Mouse (Mus musculus) cerebellum, adult 9-11 months (tissue): ENCODE measurements around the gene Xrn1.
"Not testable (repeated sequence)": the region's sequence is repeated elsewhere in the genome, so short reads cannot be mapped to it uniquely, and the experiment has no call there.

Experiments
- DNase-seq: peaks from one replicate; pipeline ENCODE4 v3.0.0; 2022

Xrn1 gene

DNA sequence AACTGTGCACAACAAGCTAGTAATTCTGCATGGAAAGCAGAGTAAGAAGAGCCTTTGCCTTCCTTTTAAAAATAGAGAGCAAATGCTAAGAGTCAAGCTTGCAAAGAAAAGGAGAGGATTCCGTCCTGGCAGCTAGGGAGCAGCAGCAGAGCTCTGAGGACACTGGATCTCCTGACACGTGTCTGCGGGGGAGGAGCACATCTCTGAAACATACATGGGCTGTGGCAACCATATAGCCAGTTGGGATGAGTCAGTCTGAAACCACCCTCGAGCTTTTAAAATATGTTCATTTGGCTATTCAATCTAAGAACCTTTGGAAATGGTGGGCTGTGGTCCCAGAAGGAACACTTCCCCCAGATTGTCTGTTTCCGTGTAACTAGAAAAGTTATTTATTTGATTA, 100.3 kb downstream of the Xrn1 start:
- DNase-seq, result no peak

DNA sequence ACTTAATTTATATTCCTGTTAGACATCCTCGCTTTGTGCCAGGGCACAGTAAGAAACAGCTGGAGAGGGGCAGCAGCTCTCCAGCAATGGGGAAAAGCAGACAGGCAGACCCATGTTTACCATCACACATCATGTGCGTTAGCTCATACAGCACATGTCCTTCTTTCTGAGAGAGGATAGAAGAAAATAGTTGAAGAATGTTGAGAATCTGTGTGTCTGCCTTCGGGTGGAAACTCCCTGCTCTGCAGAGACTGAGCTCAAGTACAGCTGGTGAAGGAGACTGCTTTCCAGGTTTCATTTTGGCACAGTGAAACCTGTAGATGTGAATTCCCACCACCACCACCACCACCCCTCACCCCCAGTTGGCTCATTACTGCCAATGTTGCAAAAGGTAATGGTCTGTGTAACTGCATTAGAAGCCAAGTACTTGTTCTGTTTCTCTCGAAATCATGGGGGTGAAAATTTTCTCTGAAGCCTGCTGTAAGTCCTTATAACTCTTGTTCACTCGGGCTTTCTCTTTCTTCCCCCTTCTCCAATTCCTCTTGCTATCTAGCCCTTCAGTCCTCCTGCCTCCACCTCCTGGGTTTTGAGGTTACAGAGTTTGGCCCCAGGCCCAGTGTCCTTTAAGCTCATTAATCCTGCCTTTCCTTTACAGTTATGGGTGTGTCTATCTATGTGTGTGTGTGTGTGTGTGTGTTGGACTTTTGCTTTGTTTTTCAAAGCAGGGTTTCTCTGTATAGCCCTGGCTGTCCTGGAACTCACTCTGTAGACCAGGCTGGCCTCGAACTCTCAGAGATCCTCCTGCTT, 102.1 kb downstream of the Xrn1 start:
- DNase-seq, result no peak

DNA sequence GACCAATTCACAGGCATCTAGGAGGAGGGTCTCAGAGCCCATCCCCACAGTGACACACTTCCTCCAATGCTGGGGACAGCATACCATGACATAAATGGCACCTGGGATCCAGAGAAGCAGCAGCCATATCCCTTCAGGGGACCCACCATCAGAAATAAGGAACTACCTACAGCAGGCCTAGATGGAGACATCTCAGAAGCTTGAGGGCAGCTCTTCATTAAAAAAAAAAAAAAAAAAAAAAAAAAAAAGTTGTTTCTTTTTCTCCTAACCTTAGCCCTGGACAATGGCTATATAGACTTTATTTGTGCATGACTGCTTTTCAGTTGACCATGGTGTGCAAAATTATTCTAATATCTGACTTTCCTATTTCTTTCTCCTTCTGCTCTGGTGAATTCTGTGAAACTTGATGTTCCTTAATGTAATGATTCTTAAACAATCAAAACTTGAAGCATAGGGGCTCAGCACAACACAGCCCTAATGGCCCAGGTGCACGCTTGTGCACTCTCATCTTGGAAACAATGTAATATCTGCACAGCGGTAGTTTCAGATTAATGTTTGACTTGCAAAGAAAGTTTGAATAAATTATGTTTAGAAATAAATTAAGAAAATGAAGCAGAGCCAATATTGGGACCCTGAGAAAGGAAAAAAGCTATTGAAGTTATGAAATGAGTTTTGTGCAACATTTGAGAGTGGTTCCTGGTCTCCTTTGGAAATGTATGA, 108.7 kb downstream of the Xrn1 start:
- no peak for DNase-seq

DNA sequence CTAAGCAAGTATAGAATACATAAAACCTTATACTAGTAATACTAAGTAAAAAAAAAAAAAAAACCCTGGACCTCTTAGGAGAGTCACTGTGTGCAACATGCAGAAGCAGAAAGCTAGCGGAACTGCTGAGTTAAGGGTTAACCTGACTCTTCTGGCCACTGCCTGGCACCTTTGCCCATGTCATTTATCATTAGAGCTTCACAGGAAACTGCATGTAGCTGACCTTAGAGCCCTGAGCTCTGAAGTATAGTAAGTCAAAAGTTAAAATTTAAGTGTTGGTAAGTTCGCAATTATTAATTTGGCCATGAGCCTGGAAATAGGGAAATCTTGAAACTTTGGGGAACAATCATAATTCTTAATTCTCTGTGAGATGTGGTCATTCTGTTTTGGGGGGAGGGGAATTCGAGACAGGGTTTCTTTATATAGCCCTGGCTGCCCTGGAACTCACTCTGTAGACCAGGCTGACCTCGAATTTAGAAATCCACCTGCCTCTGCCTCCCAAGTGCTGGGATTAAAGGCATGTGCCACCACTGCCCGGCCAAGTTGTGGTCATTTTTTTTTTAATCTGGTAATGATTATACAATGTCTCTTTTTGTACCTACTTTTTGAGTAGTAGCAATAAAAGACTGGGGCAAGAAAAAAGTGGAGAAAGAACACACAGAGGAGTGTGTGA, 109.4 kb downstream of the Xrn1 start:
- DNase-seq, result no peak

DNA sequence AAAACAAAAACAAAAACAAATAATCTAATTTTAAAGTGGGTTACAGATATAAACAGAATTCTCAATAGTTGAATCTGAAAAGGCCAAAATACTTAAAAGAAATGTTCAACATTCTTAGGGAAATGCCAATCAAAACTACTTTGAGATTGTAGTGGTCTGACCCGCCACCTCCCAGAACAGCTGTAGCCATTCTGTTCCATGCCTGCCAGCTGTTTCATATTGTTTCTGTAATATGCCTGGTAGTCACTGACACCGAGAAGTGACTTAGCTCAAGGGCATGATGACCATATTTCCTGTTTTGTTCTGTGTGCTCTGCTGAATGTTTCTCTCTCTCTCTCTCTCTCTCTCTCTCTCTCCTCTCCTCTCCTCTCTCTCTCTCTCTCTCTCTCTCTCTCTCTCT, 112.9 kb downstream of the Xrn1 start:
- DNase-seq, result no peak

GRCm38 (mm10) chr9:96078752-96079315, 124.3 kb downstream of the Xrn1 start:
- DNase-seq, result no peak

DNA sequence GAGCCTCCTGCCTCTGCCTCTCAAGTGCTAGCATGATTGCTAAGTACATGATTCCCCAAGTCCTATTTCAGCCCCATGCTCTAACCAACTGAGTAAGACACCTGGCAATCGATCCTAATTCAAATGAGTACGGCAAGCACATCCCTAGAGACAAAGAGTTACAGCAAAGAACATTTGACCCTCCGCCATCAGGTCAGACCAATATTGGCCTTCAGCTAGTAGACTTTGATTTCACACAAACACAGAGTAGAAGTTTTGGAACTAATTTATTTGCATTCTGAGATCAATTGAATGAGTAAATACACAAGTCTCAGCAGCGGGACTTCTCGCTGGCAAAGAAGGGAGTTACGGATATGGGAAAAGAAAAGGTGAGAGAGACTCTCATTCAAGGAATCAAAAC, 130.7 kb downstream of the Xrn1 start:
- DNase-seq, result no peak

- no peak for DNase-seq
Measured at GRCm38 (mm10) chr9:96087671-96088070, 133.1 kb downstream of the Xrn1 start.

DNA sequence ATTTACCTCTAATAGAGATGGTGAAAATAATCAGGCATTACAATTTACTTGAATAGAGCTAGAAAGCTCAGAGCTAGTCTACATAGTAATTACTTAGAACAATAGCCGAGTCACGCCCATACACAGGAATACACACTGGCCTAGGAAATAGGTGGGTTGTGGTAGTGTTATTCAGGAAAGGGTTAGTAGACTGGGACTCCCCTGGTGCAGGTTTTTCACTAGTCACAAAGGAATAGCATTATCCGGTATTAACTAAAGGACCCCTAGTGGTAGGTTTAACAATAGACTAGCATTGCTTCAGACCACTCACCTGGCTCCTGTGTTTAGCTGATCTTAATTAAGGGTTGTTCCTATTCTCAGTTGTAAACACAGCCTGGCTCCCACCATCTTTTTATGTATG, 133.9 kb downstream of the Xrn1 start:
- DNase-seq, result not testable (repeated sequence)

- DNase-seq, result not testable (repeated sequence)
Measured at GRCm38 (mm10) chr9:96092637-96093036, 138.1 kb downstream of the Xrn1 start.

DNA sequence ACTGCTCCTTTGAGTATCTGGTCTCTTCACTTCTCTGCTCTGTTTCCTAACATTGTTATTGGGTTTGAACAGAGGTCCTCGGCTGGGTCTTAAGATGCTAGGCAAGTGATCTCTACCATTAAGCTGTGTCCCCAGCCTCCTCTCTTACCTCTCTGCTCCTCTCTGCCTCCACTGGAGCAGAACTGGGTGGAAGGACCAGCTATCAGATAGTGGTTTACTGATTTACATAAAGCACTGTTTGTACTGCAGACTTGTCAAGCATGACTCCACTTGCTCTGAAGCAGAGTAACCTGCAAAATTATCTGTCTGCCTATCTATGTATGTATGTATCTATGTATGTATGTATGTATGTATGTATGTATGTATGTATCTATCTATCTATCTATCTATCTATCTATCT, 138.7 kb downstream of the Xrn1 start:
- no peak for DNase-seq

DNA sequence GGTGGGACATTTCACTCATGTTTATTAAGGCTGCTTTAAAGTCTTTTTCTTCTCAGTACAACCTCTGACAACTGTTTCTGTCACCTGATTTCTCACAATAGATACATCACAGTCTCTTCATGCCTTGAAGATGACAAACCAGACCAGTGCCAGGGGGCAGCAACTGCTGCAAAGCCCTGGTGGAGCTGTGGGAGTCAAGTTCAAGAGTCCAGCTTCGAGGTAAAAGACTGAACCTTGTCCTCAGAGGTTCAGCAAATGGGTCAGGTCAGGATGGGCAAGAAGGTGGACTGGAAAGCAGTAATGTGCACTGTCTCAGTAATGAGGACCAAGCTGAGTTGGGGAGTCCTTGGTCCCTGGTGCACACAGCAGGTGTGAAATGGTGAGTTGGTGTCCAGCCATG, 139.8 kb downstream of the Xrn1 start:
- DNase-seq, result no peak

- DNase-seq, result no peak
Measured at GRCm38 (mm10) chr9:96095192-96095591, 140.6 kb downstream of the Xrn1 start.

DNA sequence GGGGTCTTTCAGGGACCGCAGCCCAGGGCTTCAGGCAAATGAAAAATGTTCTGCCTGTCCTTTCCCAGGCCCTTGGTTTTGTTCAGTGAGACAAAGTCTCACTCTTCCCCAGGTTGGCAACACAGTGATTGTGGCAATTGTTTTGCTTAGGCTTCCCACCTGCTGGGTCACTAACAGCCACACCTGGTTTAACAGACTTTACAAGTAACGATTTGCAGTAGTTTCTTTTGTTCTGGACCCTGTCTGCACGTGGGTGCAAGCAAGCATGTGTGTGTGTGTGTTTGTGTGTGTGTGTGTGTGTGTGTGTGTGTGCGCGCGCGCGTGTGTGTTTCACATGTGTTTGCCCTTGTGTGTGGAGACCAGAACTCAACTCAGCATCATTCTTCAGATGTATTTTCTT, 148.3 kb downstream of the Xrn1 start:
- no peak for DNase-seq
